Mouse (Mus musculus) kidney, adult 2 months (tissue): ENCODE measurements around the gene Foxp1.

Source experiments
- CTCF ChIP-seq: fragments of 200-500 bp; conservative IDR thresholded peaks from 2 replicates; pipeline ENCODE4 v1.5.1; 2011; ENCODE audit warnings: low read depth, mild to moderate bottlenecking, control low read depth, low read length, moderate library complexity, mixed read lengths; ENCODE audit not compliant: insufficient read depth, insufficient read length
- POLR2A ChIP-seq: fragments of 200-500 bp; IDR thresholded peaks from one replicate; pipeline ENCODE4 v1.6.1; 2011; ENCODE audit warnings: low read depth, low read length, control low read depth

DNA sequence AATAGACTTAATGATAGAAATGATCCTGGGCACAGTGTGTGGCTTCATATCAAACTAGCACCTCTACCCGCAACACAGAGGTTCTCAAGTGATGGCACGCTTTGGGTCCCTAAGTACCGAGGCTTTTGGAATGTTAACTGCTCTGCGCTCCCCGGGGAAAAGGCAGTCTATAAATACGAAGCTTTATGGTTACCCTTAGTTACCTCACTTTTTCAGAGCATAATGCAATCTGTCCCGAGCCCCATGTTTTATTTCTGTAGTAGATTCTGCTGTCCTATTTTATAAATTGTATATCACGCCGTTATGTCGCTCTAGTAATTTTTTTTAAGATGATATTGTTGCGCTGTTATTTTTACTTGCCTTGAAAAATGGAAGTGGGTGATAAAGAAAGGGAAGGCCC is 585.0 kb downstream of the Foxp1 start:
- no peak for TF ChIP-seq CTCF
- TF ChIP-seq POLR2A: no peak
